Mouse (Mus musculus): ENCODE results near the gene Rasgrf2. TPM values are rescaled to one million over a fixed set of nuclear protein-coding genes. Genes with fewer than 3 reads are reported as not detected.

The Rasgrf2 gene
- total RNA-seq, 4 experiments from 2014 or later: 3.9 to 8.8 (median 5.3) TPM

- DNase-seq (ENCODE audit: low spot score in 2 of 2): no peak
Measured at GRCm38 (mm10) chr13:92041584-92042563, 89.6 kb downstream of the Rasgrf2 start.

GRCm38 (mm10) chr13:92030364-92031057, 100.9 kb downstream of the Rasgrf2 start:
- DNase-seq (ENCODE audit: low spot score in 2 of 2): no peak

GRCm38 (mm10) chr13:92029666-92030065, 101.8 kb downstream of the Rasgrf2 start:
- no peak for DNase-seq (ENCODE audit: low spot score in 2 of 2)

GRCm38 (mm10) chr13:92027951-92028350, 103.5 kb downstream of the Rasgrf2 start:
- no peak for DNase-seq (ENCODE audit: low spot score in 2 of 2)

GRCm38 (mm10) chr13:92026651-92027050, 104.8 kb downstream of the Rasgrf2 start:
- no peak for DNase-seq (ENCODE audit: low spot score in 2 of 2)

GRCm38 (mm10) chr13:92025124-92025523, 106.3 kb downstream of the Rasgrf2 start:
- no peak for DNase-seq (ENCODE audit: low spot score in 2 of 2)

- no peak for DNase-seq (ENCODE audit: low spot score in 2 of 2)
Measured at GRCm38 (mm10) chr13:92022202-92022601, 109.3 kb downstream of the Rasgrf2 start.

GRCm38 (mm10) chr13:91996929-91997328, 134.5 kb downstream of the Rasgrf2 start:
- no peak for DNase-seq (ENCODE audit: low spot score in 2 of 2)

- DNase-seq (ENCODE audit: low spot score in 2 of 2): no peak
Measured at GRCm38 (mm10) chr13:91991412-91991811, 140.0 kb downstream of the Rasgrf2 start.

- no peak for DNase-seq (ENCODE audit: low spot score in 2 of 2)
Measured at GRCm38 (mm10) chr13:91990709-91991284, 140.7 kb downstream of the Rasgrf2 start.

GRCm38 (mm10) chr13:91988378-91988777, 143.1 kb downstream of the Rasgrf2 start:
- DNase-seq (ENCODE audit: low spot score in 2 of 2): no peak

GRCm38 (mm10) chr13:91986958-91987357, 144.5 kb downstream of the Rasgrf2 start:
- no peak for DNase-seq (ENCODE audit: low spot score in 2 of 2)

- no peak for DNase-seq (ENCODE audit: low spot score in 2 of 2)
Measured at GRCm38 (mm10) chr13:91985915-91986589, 145.4 kb downstream of the Rasgrf2 start.

- DNase-seq (ENCODE audit: low spot score in 2 of 2): no peak
Measured at GRCm38 (mm10) chr13:91985019-91985418, 146.4 kb downstream of the Rasgrf2 start.

GRCm38 (mm10) chr13:91982080-91982479, 149.4 kb downstream of the Rasgrf2 start:
- DNase-seq (ENCODE audit: low spot score in 2 of 2): no peak

GRCm38 (mm10) chr13:91981414-91981813, 150.0 kb downstream of the Rasgrf2 start:
- no peak for DNase-seq (ENCODE audit: low spot score in 2 of 2)

GRCm38 (mm10) chr13:91976971-91977370, 154.5 kb downstream of the Rasgrf2 start:
- no peak for DNase-seq (ENCODE audit: low spot score in 2 of 2)

GRCm38 (mm10) chr13:91976541-91976940, 154.9 kb downstream of the Rasgrf2 start:
- DNase-seq (ENCODE audit: low spot score in 2 of 2): no peak

- no peak for DNase-seq (ENCODE audit: low spot score in 2 of 2)
Measured at GRCm38 (mm10) chr13:91974154-91974553, 157.3 kb downstream of the Rasgrf2 start.

GRCm38 (mm10) chr13:91971246-91971645, 160.2 kb downstream of the Rasgrf2 start:
- DNase-seq (ENCODE audit: low spot score in 2 of 2): no peak

GRCm38 (mm10) chr13:91956474-91956873, 175.0 kb downstream of the Rasgrf2 start:
- no peak for DNase-seq (ENCODE audit: low spot score in 2 of 2)

All from gastrocnemius, adult 8-10 months (tissue).